ENCODE assay signal across 10 mouse cellular contexts in genomic region chr9:35342436-35342835, GRCm38 (mm10).
DNase-seq lines count a peak whose midpoint lies in the region; ATAC-seq lines count a peak whose summit lies in the region.
"Had no signal": no experiment of that assay in that cellular context is flagged by ENCODE, and none has a peak within 500 bp of the region (broad histone marks: within the 10 kb centered on the region; RNA-seq: fewer than 3 reads in every experiment).

No protein-coding gene starts in this region.

- H3K9me3 ChIP-seq in midbrain, embryonic 10.5 days (replicated peaks): no peaks in the 10 kb centered on the region
- no peaks in the 10 kb centered on the region for H3K9me3 ChIP-seq in midbrain, embryonic 15.5 days
- no peaks in the 10 kb centered on the region for H3K9me3 ChIP-seq in heart, embryonic 16.5 days (replicated peaks; ENCODE audit: control insufficient read depth, low read length)
- no peaks in the 10 kb centered on the region for H3K9me3 ChIP-seq in stomach, embryonic 15.5 days

- no peak for DNase-seq in midbrain, embryonic 10.5 days (ENCODE audit: low spot score)
- peak; percentile 63 to 71 for DNase-seq in cerebellum, postnatal 10 days
- DNase-seq in adrenal gland, adult 18-20 months (ENCODE audit: low spot score in 2 of 2): no peak
- DNase-seq in embryo, embryonic 9.5 days (ENCODE audit: extremely low spot score): no peak
- DNase-seq in B cell, adult 2 months: no peak
- DNase-seq: adrenal gland, postnatal 25 days had no signal

- peaks cover 42% of the 10 kb centered on the region for H3K4me1 ChIP-seq in midbrain, embryonic 10.5 days
- H3K4me1 ChIP-seq in midbrain, embryonic 15.5 days: peaks cover 8% of the 10 kb centered on the region
- peaks cover 80% of the 10 kb centered on the region for H3K4me1 ChIP-seq in heart, embryonic 16.5 days (ENCODE audit: control insufficient read depth, insufficient read depth, low read length)
- peaks cover 23% of the 10 kb centered on the region for H3K4me1 ChIP-seq in stomach, embryonic 15.5 days

- peaks cover 85% of the 10 kb centered on the region for H3K27me3 ChIP-seq in midbrain, embryonic 10.5 days (ENCODE audit: low read depth, poor library complexity, severe bottlenecking)
- 0 out of 2 replicates have a peak, but pooled peaks cover 6% of the 10 kb centered on the region for H3K27me3 ChIP-seq in midbrain, embryonic 15.5 days (replicated peaks)
- H3K27me3 ChIP-seq in heart, embryonic 16.5 days (ENCODE audit: control insufficient read depth, insufficient read depth, low read length): no peaks in the 10 kb centered on the region
- H3K27me3 ChIP-seq in stomach, embryonic 15.5 days (replicated peaks): no peaks in the 10 kb centered on the region

- H3K4me2 ChIP-seq in midbrain, embryonic 15.5 days: no peak overlapping the region
- no peak overlapping the region for H3K4me2 ChIP-seq in heart, embryonic 16.5 days (ENCODE audit: low read depth, low read length)
- no peak overlapping the region; the same call in 1 of the 2 replicates for H3K4me2 ChIP-seq in stomach, embryonic 15.5 days

- no peaks in the 10 kb centered on the region for H3K36me3 ChIP-seq in midbrain, embryonic 10.5 days
- no peaks in the 10 kb centered on the region for H3K36me3 ChIP-seq in midbrain, embryonic 15.5 days (replicated peaks)
- H3K36me3 ChIP-seq in heart, embryonic 16.5 days (ENCODE audit: control insufficient read depth, insufficient read depth): no peaks in the 10 kb centered on the region
- H3K36me3 ChIP-seq in stomach, embryonic 15.5 days: no peaks in the 10 kb centered on the region

- 44% methylated on average over 2 of the region's 2 CpGs for WGBS in midbrain, embryonic 10.5 days
- 51% methylated on average over 2 of the region's 2 CpGs for WGBS in midbrain, embryonic 15.5 days
- WGBS in heart, embryonic 16.5 days: 44% methylated on average over 2 of the region's 2 CpGs
- 46% methylated on average over 2 of the region's 2 CpGs for WGBS in stomach, embryonic 15.5 days

- H3K9ac ChIP-seq in midbrain, embryonic 15.5 days: no peak overlapping the region
- H3K9ac ChIP-seq in heart, embryonic 16.5 days (ENCODE audit: low read length): no peak overlapping the region; the same call in 1 of the 2 replicates
- no peak overlapping the region for H3K9ac ChIP-seq in stomach, embryonic 15.5 days
- H3K9ac ChIP-seq: liver, embryonic 14.5 days had no signal

- H3K4me3 ChIP-seq in midbrain, embryonic 10.5 days: no peak overlapping the region
- no peak overlapping the region for H3K4me3 ChIP-seq in midbrain, embryonic 15.5 days
- no peak overlapping the region for H3K4me3 ChIP-seq in heart, embryonic 16.5 days (ENCODE audit: low read length)
- no peak overlapping the region for H3K4me3 ChIP-seq in stomach, embryonic 15.5 days (replicated peaks)

- no peak for ATAC-seq in midbrain, embryonic 15.5 days (replicated peaks)
- peak; percentile 72 for ATAC-seq in heart, embryonic 16.5 days (replicated peaks; ENCODE audit: extremely low read depth, insufficient read depth, low FRiP score)
- peak; percentile 64; the same call in 1 of the 2 replicates for ATAC-seq in stomach, embryonic 15.5 days (ENCODE audit: insufficient read depth, low FRiP score, low read depth)

- 0 out of 2 replicates have a peak overlapping the region, but pooled peaks have one; percentile 33 for H3K27ac ChIP-seq in midbrain, embryonic 10.5 days (replicated peaks)
- H3K27ac ChIP-seq in midbrain, embryonic 15.5 days: no peak overlapping the region
- H3K27ac ChIP-seq in heart, embryonic 16.5 days (ENCODE audit: low read length): peak overlapping the region; percentile 75
- H3K27ac ChIP-seq in stomach, embryonic 15.5 days: peak overlapping the region; percentile 61
- H3K27ac ChIP-seq: liver, embryonic 14.5 days had no signal

Comparison
In these comparisons a context has a peak if more than half of its experiments do, and no peak if none do; other contexts are left out.
1. DNase-seq: peak in cerebellum, postnatal 10 days (2 of 2); none in midbrain, embryonic 10.5 days (single experiment), adrenal gland, adult 18-20 months (0 of 2), embryo, embryonic 9.5 days (single experiment) and B cell, adult 2 months (0 of 2).